Mouse (Mus musculus): Measurements from ENCODE around the gene Mlana. TPM values are rescaled to one million over a fixed set of nuclear protein-coding genes. Genes with fewer than 3 reads are reported as not detected.

The Mlana gene
- polyA plus RNA-seq, 1 experiment from 2014 or later: not detected

GRCm38 (mm10) chr19:29678181-29678778 is 19.3 kb upstream of the Mlana start:
- H3K4me3 ChIP-seq (replicated peaks; ENCODE audit: low read depth, low read length): no peak overlapping the region
- H3K36me3 ChIP-seq (ENCODE audit: insufficient read depth, low read length): no peaks in the 10 kb centered on the region
- no peaks in the 10 kb centered on the region for H3K4me1 ChIP-seq (replicated peaks; ENCODE audit: insufficient read depth, low read length)
- no peak for TF ChIP-seq CTCF (IDR thresholded peaks at IDR 0.05; ENCODE audit: low read depth)
- no peak overlapping the region for H3K4me2 ChIP-seq (ENCODE audit: low read length)
- H3K27me3 ChIP-seq (ENCODE audit: insufficient read depth, low read length): no peaks in the 10 kb centered on the region
- no peaks in the 10 kb centered on the region for H3K9me3 ChIP-seq (replicated peaks; ENCODE audit: low read length)
- WGBS: 86% methylated on average over 6 of the region's 6 CpGs
- ATAC-seq (replicated peaks; ENCODE audit: low FRiP score, low read depth) (no peak), DNase-seq (ENCODE audit: low spot score) (no peak)
- no peak overlapping the region for H3K27ac ChIP-seq
- no peak overlapping the region for H3K9ac ChIP-seq (ENCODE audit: low read depth, low read length)

GRCm38 (mm10) chr19:29680182-29681152 is 17.2 kb upstream of the Mlana start:
- no peak overlapping the region for H3K9ac ChIP-seq (ENCODE audit: low read depth, low read length)
- no peaks in the 10 kb centered on the region for H3K36me3 ChIP-seq (ENCODE audit: insufficient read depth, low read length)
- no peaks in the 10 kb centered on the region for H3K4me1 ChIP-seq (replicated peaks; ENCODE audit: insufficient read depth, low read length)
- no peak overlapping the region for H3K27ac ChIP-seq
- no peak for TF ChIP-seq CTCF (IDR thresholded peaks at IDR 0.05; ENCODE audit: low read depth)
- no peaks in the 10 kb centered on the region for H3K9me3 ChIP-seq (replicated peaks; ENCODE audit: low read length)
- no peak for ATAC-seq (replicated peaks; ENCODE audit: low FRiP score, low read depth)
- DNase-seq (ENCODE audit: low spot score): peak; percentile 12
- WGBS: 77% methylated on average over 13 of the region's 13 CpGs
- no peak overlapping the region for H3K4me3 ChIP-seq (replicated peaks; ENCODE audit: low read depth, low read length)
- no peaks in the 10 kb centered on the region for H3K27me3 ChIP-seq (ENCODE audit: insufficient read depth, low read length)
- no peak overlapping the region for H3K4me2 ChIP-seq (ENCODE audit: low read length)

GRCm38 (mm10) chr19:29683844-29684540 is 13.6 kb upstream of the Mlana start:
- H3K36me3 ChIP-seq (ENCODE audit: insufficient read depth, low read length): no peaks in the 10 kb centered on the region
- H3K27ac ChIP-seq: no peak overlapping the region
- no peak overlapping the region for H3K4me2 ChIP-seq (ENCODE audit: low read length)
- H3K4me1 ChIP-seq (replicated peaks; ENCODE audit: insufficient read depth, low read length): no peaks in the 10 kb centered on the region
- DNase-seq (ENCODE audit: low spot score) (peak; percentile 77), ATAC-seq (replicated peaks; ENCODE audit: low FRiP score, low read depth) (0 out of 2 replicates have a peak, but pooled peaks have one; percentile 33)
- H3K9me3 ChIP-seq (replicated peaks; ENCODE audit: low read length): no peaks in the 10 kb centered on the region
- no peak overlapping the region for H3K9ac ChIP-seq (ENCODE audit: low read depth, low read length)
- peak; percentile 82 for TF ChIP-seq CTCF (IDR thresholded peaks at IDR 0.05; ENCODE audit: low read depth)
- no peak overlapping the region for H3K4me3 ChIP-seq (replicated peaks; ENCODE audit: low read depth, low read length)
- WGBS: 52% methylated on average over 16 of the region's 16 CpGs
- no peaks in the 10 kb centered on the region for H3K27me3 ChIP-seq (ENCODE audit: insufficient read depth, low read length)

GRCm38 (mm10) chr19:29695071-29695470 is 2.6 kb upstream of the Mlana start:
- H3K4me3 ChIP-seq (replicated peaks; ENCODE audit: low read depth, low read length): no peak overlapping the region
- ATAC-seq (replicated peaks; ENCODE audit: low FRiP score, low read depth) (no peak), DNase-seq (ENCODE audit: low spot score) (no peak)
- H3K9me3 ChIP-seq (replicated peaks; ENCODE audit: low read length): no peaks in the 10 kb centered on the region
- no peak overlapping the region for H3K9ac ChIP-seq (ENCODE audit: low read depth, low read length)
- no peak overlapping the region for H3K4me2 ChIP-seq (ENCODE audit: low read length)
- no peak for TF ChIP-seq CTCF (IDR thresholded peaks at IDR 0.05; ENCODE audit: low read depth)
- H3K27ac ChIP-seq: no peak overlapping the region
- WGBS: 92% methylated on average over 10 of the region's 10 CpGs
- no peaks in the 10 kb centered on the region for H3K36me3 ChIP-seq (ENCODE audit: insufficient read depth, low read length)
- no peaks in the 10 kb centered on the region for H3K4me1 ChIP-seq (replicated peaks; ENCODE audit: insufficient read depth, low read length)
- no peaks in the 10 kb centered on the region for H3K27me3 ChIP-seq (ENCODE audit: insufficient read depth, low read length)

GRCm38 (mm10) chr19:29696309-29696708 is 1.3 kb upstream of the Mlana start:
- 93% methylated on average over 4 of the region's 4 CpGs for WGBS
- H3K4me1 ChIP-seq (replicated peaks; ENCODE audit: insufficient read depth, low read length): no peaks in the 10 kb centered on the region
- H3K4me2 ChIP-seq (ENCODE audit: low read length): no peak overlapping the region
- no peak for TF ChIP-seq CTCF (IDR thresholded peaks at IDR 0.05; ENCODE audit: low read depth)
- H3K27ac ChIP-seq: no peak overlapping the region
- H3K27me3 ChIP-seq (ENCODE audit: insufficient read depth, low read length): no peaks in the 10 kb centered on the region
- H3K36me3 ChIP-seq (ENCODE audit: insufficient read depth, low read length): no peaks in the 10 kb centered on the region
- DNase-seq (ENCODE audit: low spot score) (no peak), ATAC-seq (replicated peaks; ENCODE audit: low FRiP score, low read depth) (no peak)
- no peak overlapping the region for H3K9ac ChIP-seq (ENCODE audit: low read depth, low read length)
- no peak overlapping the region for H3K4me3 ChIP-seq (replicated peaks; ENCODE audit: low read depth, low read length)
- no peaks in the 10 kb centered on the region for H3K9me3 ChIP-seq (replicated peaks; ENCODE audit: low read length)

- DNase-seq (ENCODE audit: low spot score): no peak
- H3K9ac ChIP-seq (ENCODE audit: low read depth, low read length): no peak overlapping the region
- no peak overlapping the region for H3K4me2 ChIP-seq (ENCODE audit: low read length)
- no peaks in the 10 kb centered on the region for H3K4me1 ChIP-seq (replicated peaks; ENCODE audit: insufficient read depth, low read length)
- H3K27ac ChIP-seq: no peak overlapping the region
- no peak for TF ChIP-seq CTCF (IDR thresholded peaks at IDR 0.05; ENCODE audit: low read depth)
- no peaks in the 10 kb centered on the region for H3K36me3 ChIP-seq (ENCODE audit: insufficient read depth, low read length)
- H3K9me3 ChIP-seq (replicated peaks; ENCODE audit: low read length): no peaks in the 10 kb centered on the region
- ATAC-seq (replicated peaks; ENCODE audit: low FRiP score, low read depth): no peak
- H3K27me3 ChIP-seq (ENCODE audit: insufficient read depth, low read length): no peaks in the 10 kb centered on the region
- H3K4me3 ChIP-seq (replicated peaks; ENCODE audit: low read depth, low read length): no peak overlapping the region
These were observed 784 bp upstream of the Mlana start for GRCm38 (mm10) chr19:29696840-29697239.
